Mouse (Mus musculus): ENCODE data around the gene Rars. TPM values are rescaled to one million over a fixed set of nuclear protein-coding genes. Genes with fewer than 3 reads are reported as not detected.

Rars gene
- polyA plus RNA-seq, 1 experiment from 2014 or later: 34.4 TPM

DNA sequence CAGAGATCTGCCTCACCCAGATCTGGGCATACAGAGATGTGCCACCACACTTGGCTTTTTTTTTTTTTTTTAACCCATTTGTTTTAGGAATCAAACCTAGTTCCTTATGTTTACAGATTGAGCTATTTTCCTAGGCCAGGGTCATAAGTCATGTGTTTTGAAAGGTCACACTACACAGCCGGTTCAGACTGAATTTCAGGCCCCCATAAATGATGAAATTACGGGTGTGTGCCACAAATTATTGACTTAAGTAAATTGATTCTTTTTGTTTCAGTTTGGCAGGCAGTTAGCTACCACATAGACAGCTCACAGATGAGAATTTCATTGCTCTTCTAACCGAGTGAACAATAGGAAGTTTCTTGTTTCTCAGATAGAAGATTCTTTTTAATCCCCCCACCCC lies 50.3 kb downstream of the Rars start:
- H3K36me3 ChIP-seq (ENCODE audit: control insufficient read depth, insufficient read depth): peaks cover 36% of the 10 kb centered on the region
- H3K9ac ChIP-seq (ENCODE audit: low read depth, low read length): no peak overlapping the region
- no peaks in the 10 kb centered on the region for H3K9me3 ChIP-seq (replicated peaks; ENCODE audit: control insufficient read depth, low read length)
- H3K27ac ChIP-seq (ENCODE audit: low read length): no peak overlapping the region
- H3K27me3 ChIP-seq (ENCODE audit: control insufficient read depth, insufficient read depth, low read depth, low read length): no peaks in the 10 kb centered on the region
- H3K4me1 ChIP-seq (ENCODE audit: control insufficient read depth, low read depth, low read length): no peaks in the 10 kb centered on the region
- ATAC-seq (ENCODE audit: low read depth): no peak
- H3K4me3 ChIP-seq (ENCODE audit: low read depth, low read length): no peak overlapping the region
- no peak overlapping the region for H3K4me2 ChIP-seq (ENCODE audit: low read depth, low read length)
- WGBS (ENCODE audit: insufficient replicate concordance): 75% methylated on average over 3 of the region's 3 CpGs

DNA sequence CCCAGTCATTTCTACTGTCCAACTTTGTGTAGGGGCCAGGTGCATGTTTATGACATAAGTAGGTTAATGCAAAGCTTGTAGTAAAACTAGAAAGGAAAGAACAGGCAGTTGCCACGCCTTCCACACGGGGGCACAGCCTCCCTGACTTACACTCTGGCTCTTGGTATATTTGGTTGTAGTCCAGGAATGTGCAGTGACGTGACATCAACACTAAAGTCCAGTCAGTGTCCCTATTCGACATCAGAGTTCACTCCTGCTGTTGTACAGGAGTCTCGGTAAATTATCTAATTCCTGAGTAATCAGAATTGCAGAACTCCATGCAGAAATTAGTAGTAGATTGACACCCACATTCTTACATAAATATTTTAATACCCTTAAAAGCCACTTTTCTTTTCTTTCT lies 51.3 kb downstream of the Rars start:
- H3K4me1 ChIP-seq (ENCODE audit: control insufficient read depth, low read depth, low read length): no peaks in the 10 kb centered on the region
- H3K27ac ChIP-seq (ENCODE audit: low read length): no peak overlapping the region
- no peak overlapping the region for H3K9ac ChIP-seq (ENCODE audit: low read depth, low read length)
- no peaks in the 10 kb centered on the region for H3K9me3 ChIP-seq (replicated peaks; ENCODE audit: control insufficient read depth, low read length)
- no peak overlapping the region for H3K4me2 ChIP-seq (ENCODE audit: low read depth, low read length)
- WGBS (ENCODE audit: insufficient replicate concordance): 72% methylated on average over 5 of the region's 5 CpGs
- no peak overlapping the region for H3K4me3 ChIP-seq (ENCODE audit: low read depth, low read length)
- no peaks in the 10 kb centered on the region for H3K27me3 ChIP-seq (ENCODE audit: control insufficient read depth, insufficient read depth, low read depth, low read length)
- ATAC-seq (ENCODE audit: low read depth): no peak
- H3K36me3 ChIP-seq (ENCODE audit: control insufficient read depth, insufficient read depth): peaks cover 42% of the 10 kb centered on the region

DNA sequence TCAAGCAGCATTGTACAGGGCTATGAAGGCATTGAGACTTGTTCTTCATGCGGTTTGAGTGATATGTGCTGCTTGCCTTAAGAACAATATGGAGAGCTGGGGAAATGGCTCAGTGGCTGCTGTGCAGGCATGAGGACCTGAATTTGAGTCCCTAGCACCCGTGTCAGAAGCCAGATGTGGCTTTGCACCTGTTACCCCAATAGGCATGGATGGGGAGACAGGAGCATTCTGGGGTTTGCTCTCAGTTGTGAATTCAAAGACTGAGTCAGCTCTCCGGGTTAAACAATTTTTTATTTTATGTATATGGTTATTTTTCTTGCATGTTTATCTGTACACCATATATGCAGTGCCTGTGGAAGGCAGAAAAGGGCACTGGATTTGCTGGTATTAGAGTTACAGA lies 51.9 kb downstream of the Rars start:
- H3K4me1 ChIP-seq (ENCODE audit: control insufficient read depth, low read depth, low read length): no peaks in the 10 kb centered on the region
- no peak overlapping the region for H3K4me3 ChIP-seq (ENCODE audit: low read depth, low read length)
- ATAC-seq (ENCODE audit: low read depth): no peak
- no peak overlapping the region for H3K27ac ChIP-seq (ENCODE audit: low read length)
- peaks cover 46% of the 10 kb centered on the region for H3K36me3 ChIP-seq (ENCODE audit: control insufficient read depth, insufficient read depth)
- H3K9ac ChIP-seq (ENCODE audit: low read depth, low read length): no peak overlapping the region
- no peak overlapping the region for H3K4me2 ChIP-seq (ENCODE audit: low read depth, low read length)
- no peaks in the 10 kb centered on the region for H3K27me3 ChIP-seq (ENCODE audit: control insufficient read depth, insufficient read depth, low read depth, low read length)
- no peaks in the 10 kb centered on the region for H3K9me3 ChIP-seq (replicated peaks; ENCODE audit: control insufficient read depth, low read length)
- 75% methylated on average over 3 of the region's 3 CpGs for WGBS (ENCODE audit: insufficient replicate concordance)

- Histone ChIP-seq H3K4me2 (ENCODE audit: low read depth, low read length) (no peak overlapping the region), H3K27ac (ENCODE audit: low read length) (no peak overlapping the region), H3K9me3 (replicated peaks; ENCODE audit: control insufficient read depth, low read length) (no peaks in the 10 kb centered on the region), H3K4me3 (ENCODE audit: low read depth, low read length) (no peak overlapping the region), H3K27me3 (ENCODE audit: control insufficient read depth, insufficient read depth, low read depth, low read length) (no peaks in the 10 kb centered on the region), H3K4me1 (ENCODE audit: control insufficient read depth, low read depth, low read length) (no peaks in the 10 kb centered on the region), H3K9ac (ENCODE audit: low read depth, low read length) (no peak overlapping the region), H3K36me3 (ENCODE audit: control insufficient read depth, insufficient read depth) (peaks cover 50% of the 10 kb centered on the region)
- 80% methylated on average over 3 of the region's 3 CpGs for WGBS (ENCODE audit: insufficient replicate concordance)
- ATAC-seq (ENCODE audit: low read depth): no peak
These were observed 54.0 kb downstream of the Rars start for GRCm38 (mm10) chr11:35780336-35780735.

GRCm38 (mm10) chr11:35776452-35776851 lies 57.9 kb downstream of the Rars start:
- 69% methylated on average over 3 of the region's 3 CpGs for WGBS (ENCODE audit: insufficient replicate concordance)
- no peaks in the 10 kb centered on the region for H3K4me1 ChIP-seq (ENCODE audit: control insufficient read depth, low read depth, low read length)
- no peak overlapping the region for H3K4me3 ChIP-seq (ENCODE audit: low read depth, low read length)
- H3K27me3 ChIP-seq (ENCODE audit: control insufficient read depth, insufficient read depth, low read depth, low read length): no peaks in the 10 kb centered on the region
- H3K4me2 ChIP-seq (ENCODE audit: low read depth, low read length): no peak overlapping the region
- H3K9ac ChIP-seq (ENCODE audit: low read depth, low read length): no peak overlapping the region
- H3K36me3 ChIP-seq (ENCODE audit: control insufficient read depth, insufficient read depth): peaks cover 20% of the 10 kb centered on the region
- ATAC-seq (ENCODE audit: low read depth): no peak
- no peak overlapping the region for H3K27ac ChIP-seq (ENCODE audit: low read length)
- no peaks in the 10 kb centered on the region for H3K9me3 ChIP-seq (replicated peaks; ENCODE audit: control insufficient read depth, low read length)

DNA sequence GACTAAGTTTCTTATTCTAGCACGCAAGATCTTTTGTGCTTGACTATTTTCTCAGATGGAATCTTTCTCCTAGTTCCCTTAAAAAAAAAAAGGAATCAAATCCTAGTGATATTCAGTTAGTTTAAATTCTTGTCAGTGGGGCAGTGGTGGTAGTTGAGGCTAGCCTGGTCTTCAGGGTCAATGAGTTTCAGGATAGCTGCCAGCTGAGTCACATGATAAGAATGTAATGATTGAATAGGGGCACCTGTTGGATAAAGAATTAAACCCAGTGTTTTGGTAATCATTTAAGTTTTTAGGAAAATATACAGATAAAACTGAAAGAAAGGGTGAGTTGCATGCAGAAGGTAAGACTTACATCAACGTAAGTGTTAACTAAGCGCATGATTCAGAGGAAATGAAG lies 58.7 kb downstream of the Rars start:
- H3K9ac ChIP-seq (ENCODE audit: low read depth, low read length): no peak overlapping the region
- H3K36me3 ChIP-seq (ENCODE audit: control insufficient read depth, insufficient read depth): peaks cover 20% of the 10 kb centered on the region

DNA sequence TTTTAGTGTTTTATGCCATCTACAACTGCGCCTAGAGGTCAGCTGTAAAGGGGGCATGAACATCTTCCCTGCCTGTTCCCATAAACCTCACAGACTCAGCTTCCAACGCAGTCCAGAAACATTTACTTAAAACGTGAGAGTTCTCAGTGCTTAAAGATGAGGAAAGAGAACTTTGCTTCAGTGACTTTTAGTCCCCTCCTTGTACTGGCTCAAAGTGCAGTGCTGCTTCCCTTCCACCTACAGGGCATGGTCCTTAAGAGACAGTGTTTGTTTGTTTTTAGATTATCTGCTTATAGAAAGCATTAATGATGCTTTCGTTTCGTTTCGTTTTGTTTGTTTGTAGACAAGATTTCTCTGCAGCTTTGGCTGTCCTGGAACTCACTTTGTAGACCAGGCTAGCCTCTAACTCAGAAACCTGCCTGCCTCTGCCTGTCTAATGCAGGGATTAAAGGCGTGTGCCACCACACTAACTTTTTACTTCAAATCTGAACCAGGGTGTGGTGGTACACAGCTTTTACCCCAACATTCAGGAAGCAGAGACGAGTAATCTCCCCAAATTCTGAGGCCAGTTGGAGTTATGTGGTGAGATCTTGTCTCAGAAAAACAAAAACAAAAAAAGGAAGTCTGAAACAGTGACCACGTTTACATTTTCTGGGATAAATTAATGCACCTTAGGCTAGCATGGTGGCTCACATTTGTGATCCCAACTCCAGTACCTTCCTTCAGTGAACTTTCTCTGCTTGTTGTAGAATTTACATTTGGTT lies 63.4 kb downstream of the Rars start:
- peak overlapping the region; percentile 91 for H3K4me2 ChIP-seq (ENCODE audit: low read depth, low read length)
- H3K4me1 ChIP-seq (ENCODE audit: control insufficient read depth, low read depth, low read length): peaks cover 17% of the 10 kb centered on the region
- WGBS (ENCODE audit: insufficient replicate concordance): 31% methylated on average over 9 of the region's 9 CpGs

More for the DNA sequence above, 58.7 kb downstream of the Rars start:
- no peak overlapping the region for H3K4me3 ChIP-seq (ENCODE audit: low read depth, low read length)
- H3K27ac ChIP-seq (ENCODE audit: low read length): no peak overlapping the region
- H3K9me3 ChIP-seq (replicated peaks; ENCODE audit: control insufficient read depth, low read length): no peaks in the 10 kb centered on the region
- H3K27me3 ChIP-seq (ENCODE audit: control insufficient read depth, insufficient read depth, low read depth, low read length): no peaks in the 10 kb centered on the region
- ATAC-seq (ENCODE audit: low read depth): no peak
- H3K4me2 ChIP-seq (ENCODE audit: low read depth, low read length): no peak overlapping the region
- peaks cover 7% of the 10 kb centered on the region for H3K4me1 ChIP-seq (ENCODE audit: control insufficient read depth, low read depth, low read length)
- 92% methylated on average over 3 of the region's 3 CpGs for WGBS (ENCODE audit: insufficient replicate concordance)

DNA sequence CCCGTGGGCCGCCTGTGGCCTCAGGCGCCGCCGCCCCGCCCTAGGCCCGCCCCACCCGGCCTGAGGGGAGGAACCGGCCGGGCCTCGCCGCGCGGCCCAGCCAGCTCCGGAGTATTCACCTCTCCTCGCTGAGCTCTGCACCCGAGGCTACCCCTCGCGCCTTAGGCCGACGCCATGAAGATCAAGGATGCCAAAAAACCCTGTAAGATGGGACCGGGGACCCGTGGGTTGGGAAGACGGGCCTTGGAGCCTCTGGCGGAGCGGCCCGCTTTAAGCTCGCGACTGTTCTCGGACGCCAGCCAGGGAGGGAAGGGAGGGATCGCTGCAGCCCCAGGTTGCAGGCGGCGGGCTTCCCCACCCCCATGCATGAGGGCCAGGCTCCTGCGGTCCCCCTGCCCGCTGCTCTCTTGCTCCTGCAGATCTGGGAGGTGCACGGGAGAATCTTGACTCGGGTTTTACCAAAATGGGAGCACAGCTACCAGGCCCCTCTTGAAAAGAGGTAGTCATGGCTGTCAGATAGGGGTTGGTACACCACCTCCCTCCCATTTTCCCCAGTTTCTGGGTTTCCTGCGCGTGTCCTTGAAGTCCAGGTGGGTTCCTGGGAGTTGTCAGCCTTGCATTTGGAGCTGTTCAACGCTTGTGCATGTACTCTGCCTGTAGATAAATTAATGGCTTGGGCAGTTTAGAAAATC lies 64.4 kb downstream of the Rars start:
- Histone ChIP-seq H3K27me3 (ENCODE audit: control insufficient read depth, insufficient read depth, low read depth, low read length) (no peaks in the 10 kb centered on the region; the same call in 1 of the 2 replicates), H3K9ac (ENCODE audit: low read depth, low read length) (peak overlapping the region; percentile 89), H3K9me3 (replicated peaks; ENCODE audit: control insufficient read depth, low read length) (no peaks in the 10 kb centered on the region), H3K27ac (ENCODE audit: low read length) (peak overlapping the region; percentile 84), H3K36me3 (ENCODE audit: control insufficient read depth, insufficient read depth) (no peaks in the 10 kb centered on the region), H3K4me2 (ENCODE audit: low read depth, low read length) (peak overlapping the region; percentile 91), H3K4me1 (ENCODE audit: control insufficient read depth, low read depth, low read length) (peaks cover 17% of the 10 kb centered on the region), H3K4me3 (ENCODE audit: low read depth, low read length) (peak overlapping the region; percentile 89)
- WGBS (ENCODE audit: insufficient replicate concordance): under 1% methylated on average over 27 of the region's 41 CpGs
- peak; percentile 88 for ATAC-seq (ENCODE audit: low read depth)

More for the DNA sequence above, 63.4 kb downstream of the Rars start:
- ATAC-seq (ENCODE audit: low read depth): no peak
- H3K27me3 ChIP-seq (ENCODE audit: control insufficient read depth, insufficient read depth, low read depth, low read length): no peaks in the 10 kb centered on the region; the same call in 1 of the 2 replicates
- H3K36me3 ChIP-seq (ENCODE audit: control insufficient read depth, insufficient read depth): no peaks in the 10 kb centered on the region
- H3K9ac ChIP-seq (ENCODE audit: low read depth, low read length): peak overlapping the region; percentile 89
- no peak overlapping the region for H3K27ac ChIP-seq (ENCODE audit: low read length)
- H3K9me3 ChIP-seq (replicated peaks; ENCODE audit: control insufficient read depth, low read length): no peaks in the 10 kb centered on the region
- H3K4me3 ChIP-seq (ENCODE audit: low read depth, low read length): peak overlapping the region; percentile 89

DNA sequence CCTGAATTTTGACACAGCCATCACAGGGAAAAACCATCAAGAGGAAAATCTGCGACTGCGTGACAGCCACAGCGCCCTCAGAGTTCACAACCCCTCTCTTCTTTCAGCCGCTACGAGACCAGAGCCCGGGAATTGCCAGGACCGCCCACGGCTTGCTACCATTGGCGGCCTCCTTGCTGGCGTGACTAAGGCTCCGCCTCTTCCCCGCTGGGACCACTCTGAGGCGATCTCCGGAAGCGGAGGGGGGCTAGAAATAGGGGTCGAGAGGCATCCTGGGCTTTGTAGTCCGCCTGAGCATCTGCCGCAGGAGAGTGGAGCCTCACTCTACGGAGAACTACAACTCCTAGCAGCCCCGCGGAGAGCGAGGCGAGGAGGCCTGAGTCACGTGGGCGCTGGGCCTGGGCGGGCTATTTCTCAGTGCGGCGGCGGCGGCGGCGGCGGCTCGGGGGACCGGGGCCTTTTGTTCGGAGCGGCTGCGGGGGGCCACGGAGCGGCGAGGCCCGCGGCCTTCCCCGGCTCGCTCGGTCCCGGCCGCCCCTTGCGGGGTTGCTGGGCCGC lies 65.0 kb downstream of the Rars start, which contains the start of gene Pank3:
TSS of gene Pank3 (plus strand) at position 297 of the 558 bp plus-strand sequence.
- WGBS (ENCODE audit: insufficient replicate concordance): under 1% methylated on average over 49 of the region's 50 CpGs
- Histone ChIP-seq H3K36me3 (ENCODE audit: control insufficient read depth, insufficient read depth) (no peaks in the 10 kb centered on the region), H3K27me3 (ENCODE audit: control insufficient read depth, insufficient read depth, low read depth, low read length) (no peaks in the 10 kb centered on the region; the same call in 1 of the 2 replicates), H3K9ac (ENCODE audit: low read depth, low read length) (peak within 1 kb of the TSS; percentile 89), H3K4me1 (ENCODE audit: control insufficient read depth, low read depth, low read length) (peaks cover 17% of the 10 kb centered on the region), H3K9me3 (replicated peaks; ENCODE audit: control insufficient read depth, low read length) (no peaks in the 10 kb centered on the region), H3K4me2 (ENCODE audit: low read depth, low read length) (peak within 1 kb of the TSS; percentile 91), H3K4me3 (ENCODE audit: low read depth, low read length) (peak within 1 kb of the TSS; percentile 89), H3K27ac (ENCODE audit: low read length) (peak within 1 kb of the TSS; percentile 84)
- ATAC-seq (ENCODE audit: low read depth): peak; percentile 96
